11 mouse cellular contexts compared by ENCODE assay signal in the genomic region with DNA sequence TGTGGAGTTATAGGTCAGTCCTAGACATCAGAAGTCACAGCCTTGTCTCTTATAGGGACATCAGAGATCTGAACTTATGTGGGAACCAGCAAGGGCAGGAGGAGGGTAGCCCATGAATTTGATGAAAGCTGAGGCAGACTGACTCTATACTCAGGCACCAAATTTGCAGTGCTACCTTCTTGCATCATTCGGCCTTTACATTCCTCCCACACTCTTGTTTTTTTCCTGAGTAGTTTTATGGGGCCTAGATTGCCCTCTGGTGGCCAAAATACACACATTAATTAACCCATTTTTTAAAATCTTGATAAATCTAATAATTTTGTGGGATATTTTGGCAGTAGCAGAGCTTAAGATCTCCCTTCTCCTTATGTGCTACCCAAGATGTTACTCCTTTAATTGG.
A peak's percentile ranks its signal among the peaks of the same experiment; 100 is the strongest.
DNase-seq lines count a peak whose midpoint lies in the region; ATAC-seq and TF ChIP-seq lines count a peak whose summit lies in the region.
"Had no signal": no experiment of that assay in that cellular context is flagged by ENCODE, and none has a peak within 500 bp of the region (broad histone marks: within the 10 kb centered on the region; RNA-seq: fewer than 3 reads in every experiment).

No protein-coding gene starts in this region.

- 46% methylated on average over 1 of the region's 1 CpGs for WGBS in forebrain, embryonic 14.5 days
- WGBS in forebrain, embryonic 11.5 days: 80% methylated on average over 1 of the region's 1 CpGs
- WGBS in liver, postnatal 0 days (ENCODE audit: insufficient replicate concordance): 63% methylated on average over 1 of the region's 1 CpGs

- H3K27ac ChIP-seq in forebrain, embryonic 14.5 days (ENCODE audit: low read depth, low read length): no peak overlapping the region
- no peak overlapping the region for H3K27ac ChIP-seq in forebrain, embryonic 11.5 days (ENCODE audit: low read depth, low read length)
- H3K27ac ChIP-seq in liver, postnatal 0 days (ENCODE audit: low read depth): no peak overlapping the region
- H3K27ac ChIP-seq: liver, embryonic 13.5 days; stomach, embryonic 15.5 days had no signal

- peak; percentile 63 for DNase-seq in forebrain, embryonic 14.5 days (ENCODE audit: low spot score)
- DNase-seq in forebrain, embryonic 11.5 days (ENCODE audit: low spot score): no peak
- no peak for DNase-seq in liver, postnatal 0 days
- no peak for DNase-seq in liver
- DNase-seq in cerebellum, adult 18-20 months: peak; percentile 30 to 59
- no peak for DNase-seq in left cerebral cortex, adult 11 months (ENCODE audit: low spot score)
- no peak for DNase-seq in heart, adult 8-10 months (ENCODE audit: low spot score)
- DNase-seq: liver, embryonic 13.5 days had no signal

- H3K4me1 ChIP-seq in forebrain, embryonic 14.5 days (ENCODE audit: control insufficient read depth, insufficient read depth, low read length): no peaks in the 10 kb centered on the region
- no peaks in the 10 kb centered on the region for H3K4me1 ChIP-seq in forebrain, embryonic 11.5 days (replicated peaks; ENCODE audit: control insufficient read depth, insufficient read depth, low read length)
- H3K4me1 ChIP-seq in liver, postnatal 0 days (ENCODE audit: insufficient read depth): no peaks in the 10 kb centered on the region
- H3K4me1 ChIP-seq: liver, embryonic 13.5 days; stomach, embryonic 15.5 days had no signal

- ATAC-seq in forebrain, embryonic 14.5 days: no peak
- ATAC-seq in forebrain, embryonic 11.5 days (replicated peaks; ENCODE audit: low FRiP score): no peak
- no peak for ATAC-seq in liver, postnatal 0 days
- peak; percentile 46; the same call in 1 of the 2 replicates for ATAC-seq in megakaryocyte progenitor cell, adult 5-6 weeks (replicated peaks; ENCODE audit: poor library complexity)

- no peaks in the 10 kb centered on the region for H3K9me3 ChIP-seq in forebrain, embryonic 14.5 days (replicated peaks; ENCODE audit: control insufficient read depth, low read length)
- H3K9me3 ChIP-seq in forebrain, embryonic 11.5 days (ENCODE audit: control insufficient read depth, low read length): no peaks in the 10 kb centered on the region
- no peaks in the 10 kb centered on the region for H3K9me3 ChIP-seq in liver, postnatal 0 days (ENCODE audit: low read length)
- H3K9me3 ChIP-seq: liver, embryonic 13.5 days; stomach, embryonic 15.5 days had no signal

- no peaks in the 10 kb centered on the region for H3K27me3 ChIP-seq in forebrain, embryonic 14.5 days (replicated peaks; ENCODE audit: control insufficient read depth, insufficient read depth, low read length)
- no peaks in the 10 kb centered on the region for H3K27me3 ChIP-seq in forebrain, embryonic 11.5 days (ENCODE audit: control insufficient read depth, insufficient read depth, low read length)
- no peaks in the 10 kb centered on the region for H3K27me3 ChIP-seq in liver, postnatal 0 days (ENCODE audit: insufficient read depth, low read length)
- H3K27me3 ChIP-seq: CH12.LX; liver, embryonic 13.5 days; stomach, embryonic 15.5 days had no signal

- no peaks in the 10 kb centered on the region for H3K36me3 ChIP-seq in forebrain, embryonic 14.5 days (ENCODE audit: control insufficient read depth, insufficient read depth, low read length)
- no peaks in the 10 kb centered on the region for H3K36me3 ChIP-seq in forebrain, embryonic 11.5 days (ENCODE audit: control insufficient read depth, insufficient read depth, low read length)
- H3K36me3 ChIP-seq in liver, postnatal 0 days (replicated peaks; ENCODE audit: insufficient read depth, low read length): no peaks in the 10 kb centered on the region
- H3K36me3 ChIP-seq: liver, embryonic 13.5 days; stomach, embryonic 15.5 days had no signal

- TF ChIP-seq EP300 in liver, postnatal 0 days (IDR thresholded peaks at IDR 0.05; ENCODE audit: low read depth): no peak

- no peak overlapping the region for H3K4me2 ChIP-seq in forebrain, embryonic 14.5 days (ENCODE audit: low read length)
- no peak overlapping the region for H3K4me2 ChIP-seq in forebrain, embryonic 11.5 days (ENCODE audit: low read depth, low read length, severe bottlenecking)
- H3K4me2 ChIP-seq in liver, postnatal 0 days (ENCODE audit: low read depth, low read length): no peak overlapping the region
- H3K4me2 ChIP-seq: liver, embryonic 13.5 days; stomach, embryonic 15.5 days had no signal

- TF ChIP-seq CTCF in liver, postnatal 0 days (IDR thresholded peaks at IDR 0.05; ENCODE audit: low read depth): peak; percentile 44

- H3K9ac ChIP-seq in forebrain, embryonic 14.5 days (ENCODE audit: low read length): no peak overlapping the region
- H3K9ac ChIP-seq in forebrain, embryonic 11.5 days (ENCODE audit: low read length): no peak overlapping the region
- H3K9ac ChIP-seq in liver, postnatal 0 days (replicated peaks): no peak overlapping the region
- H3K9ac ChIP-seq: liver, embryonic 13.5 days; stomach, embryonic 15.5 days had no signal

- no peak overlapping the region for H3K4me3 ChIP-seq in forebrain, embryonic 14.5 days (ENCODE audit: low read depth, low read length)
- no peak overlapping the region for H3K4me3 ChIP-seq in forebrain, embryonic 11.5 days (ENCODE audit: low read depth, low read length)
- no peak overlapping the region for H3K4me3 ChIP-seq in liver, postnatal 0 days (ENCODE audit: low read depth, low read length)
- H3K4me3 ChIP-seq: liver, embryonic 13.5 days; stomach, embryonic 15.5 days had no signal

Comparison
In these comparisons a context has a peak if more than half of its experiments do, and no peak if none do; other contexts are left out.
1. DNase-seq: peak in forebrain, embryonic 14.5 days (single experiment) and cerebellum, adult 18-20 months (2 of 2); none in forebrain, embryonic 11.5 days (single experiment), liver, postnatal 0 days (single experiment), liver (single experiment), left cerebral cortex, adult 11 months (single experiment) and heart, adult 8-10 months (single experiment).